Comparison of ENCODE assay signal across 26 mouse cellular contexts in the genomic region with DNA sequence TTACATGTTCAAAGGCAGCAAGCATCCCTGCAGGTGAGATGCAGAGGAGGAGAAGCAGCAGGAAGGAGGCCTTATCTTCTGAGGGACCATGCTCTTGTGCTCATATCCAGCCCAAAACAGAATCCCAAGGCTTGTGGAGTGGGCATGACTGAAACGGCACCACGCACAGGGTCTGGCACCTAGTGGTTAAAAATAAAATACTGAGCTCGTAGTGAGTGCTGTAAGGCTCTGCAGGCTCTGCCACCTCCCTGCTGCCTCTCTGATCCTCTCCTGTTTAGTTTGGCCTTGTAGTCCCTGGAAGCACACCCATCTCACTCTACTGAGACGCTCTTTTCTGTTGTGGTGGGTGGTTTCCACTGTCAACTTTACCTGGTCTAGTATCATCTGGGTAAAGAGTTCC. TPM values are rescaled to one million over a fixed set of nuclear protein-coding genes. Genes with fewer than 3 reads are reported as not detected.
A peak's percentile ranks its signal among the peaks of the same experiment; 100 is the strongest.
DNase-seq lines count a peak whose midpoint lies in the region; ATAC-seq and TF ChIP-seq lines count a peak whose summit lies in the region.
"Had no signal": no experiment of that assay in that cellular context is flagged by ENCODE, and none has a peak within 500 bp of the region (broad histone marks: within the 10 kb centered on the region; RNA-seq: fewer than 3 reads in every experiment).

No protein-coding gene starts in this region.

- H3K4me1 ChIP-seq in hindbrain, postnatal 0 days (ENCODE audit: insufficient read depth, low read length): no peaks in the 10 kb centered on the region
- H3K4me1 ChIP-seq in hindbrain, embryonic 14.5 days (replicated peaks; ENCODE audit: control insufficient read depth, insufficient read depth, low read length): no peaks in the 10 kb centered on the region
- H3K4me1 ChIP-seq: embryonic facial prominence, embryonic 13.5 days; embryonic facial prominence, embryonic 15.5 days had no signal

- DNase-seq in frontal cortex, postnatal 25 days (ENCODE audit: low spot score in 2 of 2): no peak
- DNase-seq in hindbrain, postnatal 0 days (ENCODE audit: low spot score): no peak
- DNase-seq in hindbrain, embryonic 14.5 days (ENCODE audit: low spot score): no peak
- peak; percentile 62 for DNase-seq in brain, adult 2 months (ENCODE audit: low read depth, low spot score)
- DNase-seq in retina, postnatal 1 day: no peak
- DNase-seq: adrenal gland, adult 8-10 months; adrenal gland, postnatal 14 days; adrenal gland, postnatal 36 days; B cell, adult 2 months; cerebellum, adult 11 months; cerebellum, adult 18-20 months; cerebellum, adult 8-10 months; cerebellum, adult 9-11 months; cerebellum, postnatal 14 days; cerebellum, postnatal 36 days; embryo, embryonic 11 days had no signal

- H3K36me3 ChIP-seq in hindbrain, postnatal 0 days (ENCODE audit: insufficient read depth, low read length): peaks cover 32% of the 10 kb centered on the region
- H3K36me3 ChIP-seq in hindbrain, embryonic 14.5 days (replicated peaks; ENCODE audit: control insufficient read depth, insufficient read depth): peaks cover 76% of the 10 kb centered on the region

- no peaks in the 10 kb centered on the region for H3K27me3 ChIP-seq in hindbrain, postnatal 0 days (ENCODE audit: insufficient read depth, low read length)
- no peaks in the 10 kb centered on the region for H3K27me3 ChIP-seq in hindbrain, embryonic 14.5 days (ENCODE audit: control insufficient read depth, insufficient read depth, low read length)
- H3K27me3 ChIP-seq: CH12.LX; embryonic facial prominence, embryonic 13.5 days; embryonic facial prominence, embryonic 15.5 days; forebrain, embryonic 13.5 days; Patski had no signal

- no peak for TF ChIP-seq CTCF in hindbrain, postnatal 0 days (IDR thresholded peaks at IDR 0.05; ENCODE audit: low read depth)

- H3K9me3 ChIP-seq in hindbrain, postnatal 0 days (ENCODE audit: low read length): no peaks in the 10 kb centered on the region
- no peaks in the 10 kb centered on the region for H3K9me3 ChIP-seq in hindbrain, embryonic 14.5 days (ENCODE audit: control insufficient read depth, low read length)
- H3K9me3 ChIP-seq: embryonic facial prominence, embryonic 13.5 days; embryonic facial prominence, embryonic 15.5 days; forebrain, embryonic 13.5 days; G1E had no signal

- no peak overlapping the region for H3K4me2 ChIP-seq in hindbrain, postnatal 0 days (ENCODE audit: low read depth, low read length)
- no peak overlapping the region for H3K4me2 ChIP-seq in hindbrain, embryonic 14.5 days (replicated peaks)
- H3K4me2 ChIP-seq: embryonic facial prominence, embryonic 13.5 days; embryonic facial prominence, embryonic 15.5 days; forebrain, embryonic 13.5 days had no signal

- no peak overlapping the region for H3K27ac ChIP-seq in hindbrain, postnatal 0 days
- no peak overlapping the region for H3K27ac ChIP-seq in hindbrain, embryonic 14.5 days
- H3K27ac ChIP-seq: embryonic facial prominence, embryonic 13.5 days; embryonic facial prominence, embryonic 15.5 days; forebrain, embryonic 13.5 days had no signal

- WGBS in hindbrain, postnatal 0 days: 96% methylated on average over 4 of the region's 4 CpGs
- 96% methylated on average over 4 of the region's 4 CpGs for WGBS in hindbrain, embryonic 14.5 days

- no peak overlapping the region for H3K9ac ChIP-seq in hindbrain, postnatal 0 days (replicated peaks; ENCODE audit: low read length)
- no peak overlapping the region for H3K9ac ChIP-seq in hindbrain, embryonic 14.5 days
- H3K9ac ChIP-seq: embryonic facial prominence, embryonic 13.5 days; embryonic facial prominence, embryonic 15.5 days; forebrain, embryonic 13.5 days had no signal

- no peak overlapping the region for H3K4me3 ChIP-seq in hindbrain, postnatal 0 days (ENCODE audit: low read length)
- no peak overlapping the region for H3K4me3 ChIP-seq in hindbrain, embryonic 14.5 days (replicated peaks; ENCODE audit: low read length)
- H3K4me3 ChIP-seq: embryonic facial prominence, embryonic 13.5 days; embryonic facial prominence, embryonic 15.5 days; erythroblast, embryonic 14.5 days; forebrain, embryonic 13.5 days had no signal

- peak; percentile 60 for ATAC-seq in frontal cortex, adult (ENCODE audit: low TSS enrichment)
- 0 out of 2 replicates have a peak, but pooled peaks have one; percentile 12 for ATAC-seq in hindbrain, postnatal 0 days
- no peak for ATAC-seq in hindbrain, embryonic 14.5 days (ENCODE audit: low FRiP score)
- ATAC-seq: activated CD4-positive, CD25-positive, alpha-beta regulatory T cell, adult 4 months; CD4-positive, CD25-positive, alpha-beta regulatory T cell, adult 4 months; forebrain, embryonic 13.5 days; Patski had no signal

RNA-seq across cellular contexts. Expression of gene Drosha, which starts 52.3 kb away (rescaled TPM):
- total RNA-seq in hindbrain, postnatal 0 days (2014; rRNA removed): 34.0 and 38.2 TPM in 2 replicates
- polyA plus RNA-seq in hindbrain, postnatal 0 days (2015; fragmentation: Nextera tagmentation; extraction: Ambion mirVana): 32.3 and 33.7 TPM in 2 replicates
- polyA plus RNA-seq in hindbrain, embryonic 14.5 days (2014; fragmentation: Nextera tagmentation; extraction: Ambion mirVana): 53.6 and 61.6 TPM in 2 replicates

RNA-seq across cellular contexts. Expression of gene 6030458C11Rik, which starts 52.4 kb away (rescaled TPM):
- 15.1 and 21.3 TPM in 2 replicates for total RNA-seq in hindbrain, postnatal 0 days (2014; rRNA removed)
- 21.1 and 25.0 TPM in 2 replicates for polyA plus RNA-seq in hindbrain, postnatal 0 days (2015; fragmentation: Nextera tagmentation; extraction: Ambion mirVana)
- polyA plus RNA-seq in hindbrain, embryonic 14.5 days (2014; fragmentation: Nextera tagmentation; extraction: Ambion mirVana): 20.1 and 29.3 TPM in 2 replicates
